Mouse (Mus musculus) erythroblast, embryonic 14.5 days (primary cell): Measurements from ENCODE around the gene Ankrd36. TPM values are rescaled to one million over a fixed set of nuclear protein-coding genes. Genes with fewer than 3 reads are reported as not detected.

Experiments used
- H3K27me3 ChIP-seq: 2 replicates; pipeline ENCODE4 v1.6.1; 2012; ENCODE audit warnings: inconsistent platforms; ENCODE audit not compliant: control insufficient read depth
- H3K36me3 ChIP-seq: 2 replicates; pipeline ENCODE4 v1.6.1; 2012; ENCODE audit warnings: mild to moderate bottlenecking, inconsistent platforms; ENCODE audit not compliant: control insufficient read depth
- H3K4me1 ChIP-seq: 2 replicates; pipeline ENCODE4 v1.6.1; 2012; ENCODE audit warnings: inconsistent platforms; ENCODE audit not compliant: control insufficient read depth
- H3K4me3 ChIP-seq: replicated peaks from 2 replicates; pipeline ENCODE3; 2012; ENCODE audit warnings: moderate library complexity, mild to moderate bottlenecking, inconsistent platforms
- H3K9me3 ChIP-seq: 2 replicates; pipeline ENCODE4 v1.6.1; 2012; ENCODE audit warnings: low read length, inconsistent platforms, mixed read lengths; ENCODE audit not compliant: control insufficient read depth
- GATA1 ChIP-seq: IDR thresholded peaks from 2 replicates; pipeline ENCODE4 v1.6.1; 2012; ENCODE audit warnings: low read length, inconsistent platforms, mixed read lengths
- TAL1 ChIP-seq: IDR thresholded peaks from 3 replicates; pipeline ENCODE4 v1.6.1; 2012; ENCODE audit warnings: low read length, inconsistent platforms, mixed read lengths
- polyA plus RNA-seq: library from polyadenylated mRNA; stranded (reverse); fragments of >175 nt; gene quantifications from 2 replicates; pipeline ENCODE4 v1.2.3, GENCODE M21; 2012

The Ankrd36 gene
- polyA plus RNA-seq, 1 experiment, result not detected

- TF ChIP-seq GATA1 (no peak), TAL1 (no peak)
- peaks cover 57% of the 10 kb centered on the region for H3K36me3 ChIP-seq
- H3K27me3 ChIP-seq, result no peaks in the 10 kb centered on the region
- H3K4me3 ChIP-seq, result no peak overlapping the region
- H3K4me1 ChIP-seq, result peaks cover 1% of the 10 kb centered on the region; the same call in 1 of the 2 replicates
- no peaks in the 10 kb centered on the region for H3K9me3 ChIP-seq
Observed at GRCm38 (mm10) chr11:5716246-5716645, 146.8 kb downstream of the Ankrd36 start.

GRCm38 (mm10) chr11:5716938-5717705 is 147.6 kb downstream of the Ankrd36 start:
- peaks cover 1% of the 10 kb centered on the region; the same call in 1 of the 2 replicates for H3K4me1 ChIP-seq
- no peak overlapping the region for H3K4me3 ChIP-seq
- TF ChIP-seq TAL1 (no peak), GATA1 (no peak)
- H3K27me3 ChIP-seq, result no peaks in the 10 kb centered on the region
- no peaks in the 10 kb centered on the region for H3K9me3 ChIP-seq
- peaks cover 64% of the 10 kb centered on the region for H3K36me3 ChIP-seq

- Histone ChIP-seq H3K27me3 (no peaks in the 10 kb centered on the region), H3K4me3 (no peak overlapping the region), H3K4me1 (peaks cover 1% of the 10 kb centered on the region; the same call in 1 of the 2 replicates), H3K9me3 (no peaks in the 10 kb centered on the region), H3K36me3 (peaks cover 75% of the 10 kb centered on the region)
- TF ChIP-seq TAL1, result no peak
- TF ChIP-seq GATA1, result no peak
Observed at GRCm38 (mm10) chr11:5718611-5719354, 149.3 kb downstream of the Ankrd36 start.

- TF ChIP-seq TAL1, result no peak
- Histone ChIP-seq H3K36me3 (peaks cover 31% of the 10 kb centered on the region), H3K9me3 (no peaks in the 10 kb centered on the region), H3K27me3 (no peaks in the 10 kb centered on the region), H3K4me3 (no peak overlapping the region), H3K4me1 (peaks cover 4% of the 10 kb centered on the region)
Observed at GRCm38 (mm10) chr11:5729582-5729981, 160.1 kb downstream of the Ankrd36 start.

- Histone ChIP-seq H3K36me3 (peaks cover 31% of the 10 kb centered on the region), H3K27me3 (no peaks in the 10 kb centered on the region), H3K4me1 (peaks cover 6% of the 10 kb centered on the region), H3K4me3 (no peak overlapping the region), H3K9me3 (no peaks in the 10 kb centered on the region)
- TF ChIP-seq GATA1 (no peak), TAL1 (no peak)
Observed at GRCm38 (mm10) chr11:5732401-5732800, 162.9 kb downstream of the Ankrd36 start.

- H3K27me3 ChIP-seq, result no peaks in the 10 kb centered on the region
- TF ChIP-seq GATA1 (no peak), TAL1 (no peak)
- H3K4me1 ChIP-seq, result peaks cover 11% of the 10 kb centered on the region
- no peak overlapping the region for H3K4me3 ChIP-seq
- no peaks in the 10 kb centered on the region for H3K9me3 ChIP-seq
- H3K36me3 ChIP-seq, result peaks cover 36% of the 10 kb centered on the region
Observed at GRCm38 (mm10) chr11:5734323-5734722, 164.8 kb downstream of the Ankrd36 start.

- TF ChIP-seq GATA1, result no peak
- no peak for TF ChIP-seq TAL1
- Histone ChIP-seq H3K9me3 (no peaks in the 10 kb centered on the region), H3K27me3 (no peaks in the 10 kb centered on the region), H3K4me1 (peaks cover 35% of the 10 kb centered on the region), H3K36me3 (peaks cover 30% of the 10 kb centered on the region), H3K4me3 (no peak overlapping the region)
Observed at GRCm38 (mm10) chr11:5737137-5737536, 167.7 kb downstream of the Ankrd36 start.

Other genes with a start within 250 kb of the Ankrd36 start
- gene Znrf3, start 124.8 kb upstream of the Ankrd36 start, polyA plus RNA-seq, result 0.04 and 0.10 TPM in 2 replicates
- 0.70 and 1.1 TPM in 2 replicates for gene Xbp1, start 49.0 kb upstream of the Ankrd36 start, polyA plus RNA-seq
- 0.18 and 0.27 TPM in 2 replicates for gene Ccdc117, start 27.5 kb upstream of the Ankrd36 start, polyA plus RNA-seq
- 10.8 and 14.0 TPM in 2 replicates for gene Mrps24, start 146.0 kb downstream of the Ankrd36 start, polyA plus RNA-seq
- gene Urgcp, start 192.7 kb downstream of the Ankrd36 start, polyA plus RNA-seq, result 0.40 and 0.51 TPM in 2 replicates
- gene Dbnl, start 218.8 kb downstream of the Ankrd36 start, polyA plus RNA-seq, result 5.7 and 5.8 TPM in 2 replicates
- not detected in 2 replicates for gene Pgam2, start 234.0 kb downstream of the Ankrd36 start, polyA plus RNA-seq